Mouse (Mus musculus): ENCODE data around the gene Sorcs1. TPM values are rescaled to one million over a fixed set of nuclear protein-coding genes. Genes with fewer than 3 reads are reported as not detected.

Sorcs1 gene
- polyA plus RNA-seq, 1 experiment: 0.01 TPM

GRCm38 (mm10) chr19:50325686-50326085 lies 352.8 kb downstream of the Sorcs1 start:
- Histone ChIP-seq H3K79me3 (ENCODE audit: low read depth) (no peaks in the 10 kb centered on the region), H3K36me3 (ENCODE audit: control insufficient read depth, insufficient read depth) (no peaks in the 10 kb centered on the region), H3ac (ENCODE audit: control insufficient read depth, insufficient read length, low read depth) (no peak overlapping the region), H3K4me3 (ENCODE audit: insufficient read depth, poor library complexity, severe bottlenecking) (no peak overlapping the region), H3K79me2 (ENCODE audit: control insufficient read depth, insufficient read depth) (no peaks in the 10 kb centered on the region), H3K27me3 (ENCODE audit: control insufficient read depth, insufficient read depth, insufficient read length) (no peaks in the 10 kb centered on the region)
- no peak for TF ChIP-seq USF1 (IDR thresholded peaks at IDR 0.05; ENCODE audit: low read depth)
- TF ChIP-seq FOSL1 (IDR thresholded peaks at IDR 0.05; ENCODE audit: insufficient read depth, low read length, poor library complexity, severe bottlenecking): no peak
- TF ChIP-seq CTCF (IDR thresholded peaks at IDR 0.05; ENCODE audit: control insufficient read depth, insufficient read depth, insufficient read length): no peak
- no peak for TF ChIP-seq MYOG (IDR thresholded peaks at IDR 0.05; ENCODE audit: control insufficient read depth, extremely low read depth, insufficient read length)
- TF ChIP-seq MYOD1 (IDR thresholded peaks at IDR 0.05; ENCODE audit: control insufficient read depth, insufficient read length, low read depth): no peak
- no peak for TF ChIP-seq CEBPB (IDR thresholded peaks at IDR 0.05; ENCODE audit: low read depth)
- TF ChIP-seq MAX (IDR thresholded peaks at IDR 0.05): no peak

GRCm38 (mm10) chr19:50307046-50307445 lies 371.4 kb downstream of the Sorcs1 start:
- Histone ChIP-seq H3K27me3 (ENCODE audit: control insufficient read depth, insufficient read depth, insufficient read length) (no peaks in the 10 kb centered on the region), H3K4me3 (ENCODE audit: insufficient read depth, poor library complexity, severe bottlenecking) (no peak overlapping the region), H3ac (ENCODE audit: control insufficient read depth, insufficient read length, low read depth) (no peak overlapping the region), H3K36me3 (ENCODE audit: control insufficient read depth, insufficient read depth) (no peaks in the 10 kb centered on the region), H3K79me3 (ENCODE audit: low read depth) (no peaks in the 10 kb centered on the region), H3K79me2 (ENCODE audit: control insufficient read depth, insufficient read depth) (no peaks in the 10 kb centered on the region)
- no peak for TF ChIP-seq MYOD1 (IDR thresholded peaks at IDR 0.05; ENCODE audit: control insufficient read depth, insufficient read length, low read depth)
- no peak for TF ChIP-seq MAX (IDR thresholded peaks at IDR 0.05)
- no peak for TF ChIP-seq CTCF (IDR thresholded peaks at IDR 0.05; ENCODE audit: control insufficient read depth, insufficient read depth, insufficient read length)
- no peak for TF ChIP-seq USF1 (IDR thresholded peaks at IDR 0.05; ENCODE audit: low read depth)
- TF ChIP-seq MYOG (IDR thresholded peaks at IDR 0.05; ENCODE audit: control insufficient read depth, extremely low read depth, insufficient read length): no peak
- TF ChIP-seq FOSL1 (IDR thresholded peaks at IDR 0.05; ENCODE audit: insufficient read depth, low read length, poor library complexity, severe bottlenecking): no peak
- TF ChIP-seq CEBPB (IDR thresholded peaks at IDR 0.05; ENCODE audit: low read depth): no peak

DNA sequence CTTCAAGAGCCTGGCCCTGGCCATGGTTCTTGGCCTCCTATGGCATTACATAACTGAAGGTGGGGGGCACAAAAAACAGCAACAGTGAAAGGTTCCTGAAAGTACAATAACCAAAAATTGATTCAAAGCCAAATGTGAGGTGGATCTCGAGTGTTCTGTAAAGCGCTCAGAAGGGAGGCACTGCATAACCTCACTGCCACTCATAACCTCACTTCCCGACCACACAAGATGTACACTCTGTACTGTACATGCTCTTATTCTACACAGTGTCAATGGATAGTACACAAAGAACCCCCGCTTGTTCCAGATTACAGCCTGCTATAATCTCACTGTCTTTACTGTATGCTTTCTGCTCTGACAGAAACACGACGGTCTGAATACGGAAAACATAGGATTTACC lies 384.2 kb downstream of the Sorcs1 start:
- H3K27me3 ChIP-seq (ENCODE audit: control insufficient read depth, insufficient read depth, insufficient read length): no peaks in the 10 kb centered on the region
- no peaks in the 10 kb centered on the region for H3K36me3 ChIP-seq (ENCODE audit: control insufficient read depth, insufficient read depth)
- H3K4me3 ChIP-seq (ENCODE audit: insufficient read depth, poor library complexity, severe bottlenecking): no peak overlapping the region
- TF ChIP-seq FOSL1 (IDR thresholded peaks at IDR 0.05; ENCODE audit: insufficient read depth, low read length, poor library complexity, severe bottlenecking) (no peak), MAX (IDR thresholded peaks at IDR 0.05) (no peak), CTCF (IDR thresholded peaks at IDR 0.05; ENCODE audit: control insufficient read depth, insufficient read depth, insufficient read length) (no peak), MYOD1 (IDR thresholded peaks at IDR 0.05; ENCODE audit: control insufficient read depth, insufficient read length, low read depth) (no peak), MYOG (IDR thresholded peaks at IDR 0.05; ENCODE audit: control insufficient read depth, extremely low read depth, insufficient read length) (no peak), CEBPB (IDR thresholded peaks at IDR 0.05; ENCODE audit: low read depth) (no peak), USF1 (IDR thresholded peaks at IDR 0.05; ENCODE audit: low read depth) (no peak)
- no peaks in the 10 kb centered on the region for H3K79me2 ChIP-seq (ENCODE audit: control insufficient read depth, insufficient read depth)
- no peaks in the 10 kb centered on the region for H3K79me3 ChIP-seq (ENCODE audit: low read depth)
- H3ac ChIP-seq (ENCODE audit: control insufficient read depth, insufficient read length, low read depth): no peak overlapping the region

- H3K79me2 ChIP-seq (ENCODE audit: control insufficient read depth, insufficient read depth): no peaks in the 10 kb centered on the region
- no peaks in the 10 kb centered on the region for H3K27me3 ChIP-seq (ENCODE audit: control insufficient read depth, insufficient read depth, insufficient read length)
- H3K4me3 ChIP-seq (ENCODE audit: insufficient read depth, poor library complexity, severe bottlenecking): no peak overlapping the region
- H3ac ChIP-seq (ENCODE audit: control insufficient read depth, insufficient read length, low read depth): no peak overlapping the region
- no peaks in the 10 kb centered on the region for H3K79me3 ChIP-seq (ENCODE audit: low read depth)
- TF ChIP-seq MYOG (IDR thresholded peaks at IDR 0.05; ENCODE audit: control insufficient read depth, extremely low read depth, insufficient read length) (no peak), MAX (IDR thresholded peaks at IDR 0.05) (no peak), MYOD1 (IDR thresholded peaks at IDR 0.05; ENCODE audit: control insufficient read depth, insufficient read length, low read depth) (no peak), USF1 (IDR thresholded peaks at IDR 0.05; ENCODE audit: low read depth) (no peak), CEBPB (IDR thresholded peaks at IDR 0.05; ENCODE audit: low read depth) (no peak), FOSL1 (IDR thresholded peaks at IDR 0.05; ENCODE audit: insufficient read depth, low read length, poor library complexity, severe bottlenecking) (no peak), CTCF (IDR thresholded peaks at IDR 0.05; ENCODE audit: control insufficient read depth, insufficient read depth, insufficient read length) (no peak)
- H3K36me3 ChIP-seq (ENCODE audit: control insufficient read depth, insufficient read depth): no peaks in the 10 kb centered on the region
Observed at GRCm38 (mm10) chr19:50264450-50264849, 414.0 kb downstream of the Sorcs1 start.

DNA sequence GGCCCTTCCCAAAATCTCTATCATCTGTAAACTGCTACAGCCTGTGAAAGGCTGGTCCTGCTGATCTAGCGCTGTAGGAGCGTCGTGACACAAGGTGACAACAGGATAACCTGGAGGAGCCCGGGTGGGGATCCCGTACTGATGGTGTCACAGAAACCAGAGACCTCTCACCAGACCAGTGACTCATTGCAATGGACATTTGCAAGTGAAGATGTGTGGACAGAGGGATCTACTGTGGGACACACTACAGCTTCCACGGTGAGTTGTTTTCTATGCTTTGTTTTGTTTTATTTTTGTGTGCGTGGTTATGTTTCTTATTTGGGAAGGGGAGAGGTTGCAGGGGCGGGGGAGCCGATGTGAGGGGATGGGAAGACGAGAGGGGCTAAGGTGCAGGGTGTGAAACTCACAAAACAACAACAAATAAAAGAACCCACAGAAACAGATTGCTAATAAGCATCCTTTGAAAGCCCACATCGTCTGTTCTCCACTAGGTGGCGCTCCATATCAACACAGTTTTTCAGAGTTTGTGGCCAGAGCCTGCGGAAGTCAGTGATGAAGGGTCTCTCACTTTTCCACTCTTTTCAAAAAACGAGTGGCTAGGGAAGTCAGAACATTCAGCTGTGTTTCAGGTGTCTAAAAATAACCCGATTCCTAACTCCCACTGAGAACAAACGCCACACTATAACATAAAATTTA lies 419.6 kb downstream of the Sorcs1 start:
- H3K79me2 ChIP-seq (ENCODE audit: control insufficient read depth, insufficient read depth): no peaks in the 10 kb centered on the region
- no peak overlapping the region for H3ac ChIP-seq (ENCODE audit: control insufficient read depth, insufficient read length, low read depth)
- no peaks in the 10 kb centered on the region for H3K36me3 ChIP-seq (ENCODE audit: control insufficient read depth, insufficient read depth)
- H3K79me3 ChIP-seq (ENCODE audit: low read depth): no peaks in the 10 kb centered on the region
- H3K4me3 ChIP-seq (ENCODE audit: insufficient read depth, poor library complexity, severe bottlenecking): no peak overlapping the region
- no peaks in the 10 kb centered on the region for H3K27me3 ChIP-seq (ENCODE audit: control insufficient read depth, insufficient read depth, insufficient read length)
- TF ChIP-seq USF1 (IDR thresholded peaks at IDR 0.05; ENCODE audit: low read depth): no peak
- TF ChIP-seq CEBPB (IDR thresholded peaks at IDR 0.05; ENCODE audit: low read depth): no peak
- peak; percentile 19 for TF ChIP-seq CTCF (IDR thresholded peaks at IDR 0.05; ENCODE audit: control insufficient read depth, insufficient read depth, insufficient read length)
- TF ChIP-seq FOSL1 (IDR thresholded peaks at IDR 0.05; ENCODE audit: insufficient read depth, low read length, poor library complexity, severe bottlenecking): no peak
- TF ChIP-seq MYOD1 (IDR thresholded peaks at IDR 0.05; ENCODE audit: control insufficient read depth, insufficient read length, low read depth): no peak
- TF ChIP-seq MAX (IDR thresholded peaks at IDR 0.05): no peak

Measured in C2C12 (cell line).